Mouse (Mus musculus) small intestine, adult 2 months (tissue): ENCODE results near the gene Asb4. TPM values are rescaled to one million over a fixed set of nuclear protein-coding genes. Genes with fewer than 3 reads are reported as not detected.

Experiments used
- H3K27ac ChIP-seq: fragments of 200-500 bp; 2 replicates; pipeline ENCODE4 v1.5.1; 2012; ENCODE audit warnings: low read depth, low read length, control low read depth, inconsistent platforms; ENCODE audit not compliant: insufficient read depth
- H3K27me3 ChIP-seq: fragments of 200-500 bp; 2 replicates; pipeline ENCODE4 v1.6.1; 2012; ENCODE audit warnings: mild to moderate bottlenecking, moderate library complexity, low read length, inconsistent platforms; ENCODE audit not compliant: control insufficient read depth, insufficient read depth
- H3K36me3 ChIP-seq: fragments of 200-500 bp; 2 replicates; pipeline ENCODE4 v1.6.1; 2012; ENCODE audit warnings: mild to moderate bottlenecking, low read length, control low read depth, inconsistent platforms; ENCODE audit not compliant: control insufficient read depth, insufficient read depth
- H3K4me1 ChIP-seq: fragments of 200-500 bp; 2 replicates; pipeline ENCODE4 v1.6.1; 2012; ENCODE audit warnings: low read length, inconsistent platforms, mixed read lengths; ENCODE audit not compliant: control insufficient read depth, insufficient read depth, insufficient read length
- H3K4me3 ChIP-seq: fragments of 200-500 bp; 2 replicates; pipeline ENCODE4 v1.5.1; 2012; ENCODE audit warnings: low read depth, mild to moderate bottlenecking, control low read depth, inconsistent platforms, low read length, moderate library complexity
- CTCF ChIP-seq: fragments of 200-500 bp; IDR thresholded peaks from 2 replicates; pipeline ENCODE4 v1.5.1; 2012; ENCODE audit warnings: low read depth, mild to moderate bottlenecking, control low read depth, inconsistent platforms, low read length, moderate library complexity, mixed read lengths; ENCODE audit not compliant: insufficient replicate concordance, insufficient read length; ENCODE audit errors: extremely low read depth
- POLR2A ChIP-seq: fragments of 200-500 bp; IDR thresholded peaks from 2 replicates; pipeline ENCODE4 v1.6.1; 2012; ENCODE audit warnings: low read depth, mild to moderate bottlenecking, control low read depth, inconsistent platforms, low read length, moderate library complexity
- WGBS: fragments of 180-500 bp; shearing (Covaris S2); methylation state at CpG from one replicate; pipeline ENCODE4 v1.1.7; 2018; 5-methylcytosine and 5-hydroxymethylcytosine counted together
- polyA plus RNA-seq: library from polyadenylated mRNA; depleted of rRNA; stranded (reverse); fragments of >200 nt; gene quantifications from 2 replicates; pipeline ENCODE4 v1.2.3, GENCODE M21; 2012

Gene Asb4
- polyA plus RNA-seq, 1 experiment = 0.05 TPM

GRCm38 (mm10) chr6:5396797-5397196 is 13.6 kb downstream of the Asb4 start:
- no peak overlapping the region for H3K27ac ChIP-seq
- WGBS = 39% methylated on average over 3 of the region's 3 CpGs
- TF ChIP-seq POLR2A = no peak
- TF ChIP-seq CTCF = no peak
- no peaks in the 10 kb centered on the region for H3K36me3 ChIP-seq
- no peaks in the 10 kb centered on the region for H3K27me3 ChIP-seq
- no peaks in the 10 kb centered on the region for H3K4me1 ChIP-seq
- no peak overlapping the region for H3K4me3 ChIP-seq

GRCm38 (mm10) chr6:5401394-5401793 is 18.2 kb downstream of the Asb4 start:
- H3K4me1 ChIP-seq = no peaks in the 10 kb centered on the region
- TF ChIP-seq POLR2A (no peak), CTCF (peak; percentile 65; the same call in 1 of the 2 replicates)
- H3K27ac ChIP-seq = no peak overlapping the region
- no peaks in the 10 kb centered on the region for H3K36me3 ChIP-seq
- 0% methylated on average over 3 of the region's 3 CpGs for WGBS
- no peak overlapping the region for H3K4me3 ChIP-seq
- no peaks in the 10 kb centered on the region for H3K27me3 ChIP-seq

GRCm38 (mm10) chr6:5403095-5403815 is 20.1 kb downstream of the Asb4 start:
- Histone ChIP-seq H3K27me3 (no peaks in the 10 kb centered on the region), H3K4me1 (no peaks in the 10 kb centered on the region), H3K27ac (no peak overlapping the region), H3K4me3 (no peak overlapping the region), H3K36me3 (no peaks in the 10 kb centered on the region)
- 39% methylated on average over 18 of the region's 18 CpGs for WGBS
- TF ChIP-seq CTCF (no peak), POLR2A (no peak)

- Histone ChIP-seq H3K27me3 (no peaks in the 10 kb centered on the region), H3K27ac (no peak overlapping the region), H3K4me3 (no peak overlapping the region), H3K4me1 (no peaks in the 10 kb centered on the region), H3K36me3 (no peaks in the 10 kb centered on the region)
- TF ChIP-seq POLR2A (no peak), CTCF (no peak)
- WGBS = 86% methylated on average over 6 of the region's 6 CpGs
Observed at GRCm38 (mm10) chr6:5404016-5404415, 20.8 kb downstream of the Asb4 start.

- WGBS = 62% methylated on average over 8 of the region's 8 CpGs
- no peak overlapping the region for H3K27ac ChIP-seq
Observed at GRCm38 (mm10) chr6:5408451-5409177, 25.4 kb downstream of the Asb4 start.

GRCm38 (mm10) chr6:5409676-5410075 is 26.5 kb downstream of the Asb4 start:
- no peaks in the 10 kb centered on the region for H3K4me1 ChIP-seq
- 88% methylated on average over 4 of the region's 4 CpGs for WGBS
- no peak overlapping the region for H3K4me3 ChIP-seq
- no peaks in the 10 kb centered on the region for H3K27me3 ChIP-seq
- no peaks in the 10 kb centered on the region for H3K36me3 ChIP-seq
- no peak overlapping the region for H3K27ac ChIP-seq
- TF ChIP-seq POLR2A (no peak), CTCF (no peak)

More at GRCm38 (mm10) chr6:5408451-5409177, 25.4 kb downstream of the Asb4 start:
- Histone ChIP-seq H3K27me3 (no peaks in the 10 kb centered on the region), H3K36me3 (no peaks in the 10 kb centered on the region), H3K4me1 (no peaks in the 10 kb centered on the region), H3K4me3 (no peak overlapping the region)
- TF ChIP-seq CTCF = no peak
- no peak for TF ChIP-seq POLR2A

- WGBS = 36% methylated on average over 6 of the region's 6 CpGs
- no peaks in the 10 kb centered on the region for H3K4me1 ChIP-seq
Observed at GRCm38 (mm10) chr6:5410697-5411391, 27.7 kb downstream of the Asb4 start.

More at GRCm38 (mm10) chr6:5410697-5411391, 27.7 kb downstream of the Asb4 start:
- no peaks in the 10 kb centered on the region for H3K36me3 ChIP-seq
- TF ChIP-seq CTCF (peak; percentile 45; the same call in 1 of the 2 replicates), POLR2A (no peak)
- no peak overlapping the region for H3K27ac ChIP-seq
- no peaks in the 10 kb centered on the region for H3K27me3 ChIP-seq
- H3K4me3 ChIP-seq = no peak overlapping the region
